Mouse (Mus musculus) stomach, embryonic 14.5 days (tissue): ENCODE measurements around the gene Rnf166. TPM values are rescaled to one million over a fixed set of nuclear protein-coding genes. Genes with fewer than 3 reads are reported as not detected.

Experiments
- ATAC-seq: fragments of 200-750 bp; cut with Nextera tagmentation; 2 replicates; pipeline ENCODE4 v1.8.0; 2017; ENCODE audit warnings: low read depth, moderate TSS enrichment; ENCODE audit not compliant: insufficient number of reproducible peaks, insufficient read depth, low FRiP score
- H3K27ac ChIP-seq: fragments of 300-500 bp; sonication (generic); 2 replicates; pipeline ENCODE4 v1.5.1; 2014; ENCODE audit warnings: mild to moderate bottlenecking, low read length, moderate library complexity, mixed read lengths
- H3K27me3 ChIP-seq: fragments of 300-500 bp; sonication (generic); 2 replicates; pipeline ENCODE4 v1.6.1; 2014; ENCODE audit warnings: low read length, control low read depth, mixed read lengths; ENCODE audit not compliant: control insufficient read depth, insufficient read depth
- H3K36me3 ChIP-seq: fragments of 300-500 bp; sonication (generic); 2 replicates; pipeline ENCODE4 v1.6.1; 2014; ENCODE audit warnings: mild to moderate bottlenecking, control low read depth, low read length, moderate library complexity, mixed read lengths; ENCODE audit not compliant: control insufficient read depth, insufficient read depth
- H3K4me1 ChIP-seq: fragments of 300-500 bp; sonication (generic); 2 replicates; pipeline ENCODE4 v1.6.1; 2014; ENCODE audit warnings: low read length, control low read depth, mixed read lengths; ENCODE audit not compliant: control insufficient read depth, insufficient read depth
- H3K4me2 ChIP-seq: fragments of 300-500 bp; sonication (generic); replicated peaks from 2 replicates; pipeline ENCODE4 v1.6.1; 2014; ENCODE audit warnings: low read depth, low read length, control low read depth
- H3K4me3 ChIP-seq: fragments of 300-500 bp; sonication (generic); 2 replicates; pipeline ENCODE4 v1.5.1; 2014; ENCODE audit warnings: low read depth, low read length, control low read depth
- H3K9ac ChIP-seq: fragments of 300-500 bp; sonication (generic); replicated peaks from 2 replicates; pipeline ENCODE4 v1.6.1; 2014; ENCODE audit warnings: low read depth, mild to moderate bottlenecking, control low read depth, low read length, moderate library complexity, mixed read lengths
- H3K9me3 ChIP-seq: fragments of 300-500 bp; sonication (generic); 2 replicates; pipeline ENCODE4 v1.6.1; 2016; ENCODE audit warnings: low read depth, low read length, control low read depth; ENCODE audit not compliant: control insufficient read depth
- WGBS: fragments of 180-500 bp; shearing (Covaris S2); extraction: QIAGEN DNeasy Blood & Tissue Kit; methylation state at CpG from one replicate; pipeline ENCODE4 v1.1.7; 2014; 5-methylcytosine and 5-hydroxymethylcytosine counted together
- polyA plus RNA-seq: library from polyadenylated mRNA; unstranded; fragments of >200 nt; fragmentation: Nextera tagmentation; extraction: Ambion mirVana; gene quantifications from 2 replicates; pipeline ENCODE4 v1.2.1, GENCODE M21; 2014

Rnf166 gene
- polyA plus RNA-seq, 1 experiment from 2014 or later = 31.5 TPM

- H3K9ac ChIP-seq = no peak overlapping the region
- no peak overlapping the region for H3K27ac ChIP-seq
- H3K4me2 ChIP-seq = no peak overlapping the region
- no peaks in the 10 kb centered on the region for H3K4me1 ChIP-seq
- peaks cover 71% of the 10 kb centered on the region for H3K36me3 ChIP-seq
- ATAC-seq = no peak
- H3K4me3 ChIP-seq = no peak overlapping the region
- H3K27me3 ChIP-seq = no peaks in the 10 kb centered on the region
- WGBS = 93% methylated on average over 7 of the region's 7 CpGs
- H3K9me3 ChIP-seq = no peaks in the 10 kb centered on the region
These were observed 8.0 kb upstream of the Rnf166 start for GRCm38 (mm10) chr8:122483877-122484276.

- H3K4me2 ChIP-seq = no peak overlapping the region
- H3K9ac ChIP-seq = no peak overlapping the region
- no peaks in the 10 kb centered on the region for H3K27me3 ChIP-seq
- H3K4me1 ChIP-seq = no peaks in the 10 kb centered on the region
- no peaks in the 10 kb centered on the region for H3K9me3 ChIP-seq
- peaks cover 72% of the 10 kb centered on the region for H3K36me3 ChIP-seq
- ATAC-seq = no peak
- 93% methylated on average over 8 of the region's 8 CpGs for WGBS
- no peak overlapping the region for H3K27ac ChIP-seq
- H3K4me3 ChIP-seq = no peak overlapping the region
These were observed 6.6 kb upstream of the Rnf166 start for GRCm38 (mm10) chr8:122482448-122482847.

GRCm38 (mm10) chr8:122474951-122475560 is 808 bp downstream of the Rnf166 start:
- Histone ChIP-seq H3K4me3 (peak overlapping the region; percentile 59), H3K27ac (peak overlapping the region; percentile 8; the same call in 1 of the 2 replicates), H3K9me3 (no peaks in the 10 kb centered on the region), H3K27me3 (no peaks in the 10 kb centered on the region), H3K36me3 (peaks cover 19% of the 10 kb centered on the region), H3K4me1 (peaks cover 9% of the 10 kb centered on the region), H3K9ac (peak overlapping the region; percentile 58), H3K4me2 (peak overlapping the region; percentile 83)
- WGBS = 8% methylated on average over 16 of the region's 16 CpGs
- no peak for ATAC-seq

- Histone ChIP-seq H3K9ac (no peak overlapping the region), H3K27me3 (no peaks in the 10 kb centered on the region), H3K4me2 (no peak overlapping the region), H3K4me1 (peaks cover 9% of the 10 kb centered on the region), H3K4me3 (no peak overlapping the region), H3K27ac (no peak overlapping the region), H3K36me3 (peaks cover 13% of the 10 kb centered on the region), H3K9me3 (no peaks in the 10 kb centered on the region)
- ATAC-seq = no peak
- 90% methylated on average over 8 of the region's 8 CpGs for WGBS
These were observed 1.9 kb downstream of the Rnf166 start for GRCm38 (mm10) chr8:122473911-122474421.

GRCm38 (mm10) chr8:122470691-122471090 is 5.2 kb downstream of the Rnf166 start:
- Histone ChIP-seq H3K9ac (no peak overlapping the region), H3K36me3 (peaks cover 36% of the 10 kb centered on the region), H3K27me3 (no peaks in the 10 kb centered on the region), H3K4me1 (peaks cover 3% of the 10 kb centered on the region; the same call in 1 of the 2 replicates), H3K4me2 (no peak overlapping the region), H3K9me3 (no peaks in the 10 kb centered on the region), H3K27ac (no peak overlapping the region), H3K4me3 (no peak overlapping the region)
- WGBS = 87% methylated on average over 5 of the region's 5 CpGs
- no peak for ATAC-seq

GRCm38 (mm10) chr8:122469965-122470364 is 5.9 kb downstream of the Rnf166 start:
- Histone ChIP-seq H3K36me3 (peaks cover 39% of the 10 kb centered on the region), H3K27ac (no peak overlapping the region), H3K9ac (no peak overlapping the region), H3K9me3 (no peaks in the 10 kb centered on the region), H3K4me2 (no peak overlapping the region), H3K4me1 (peaks cover 3% of the 10 kb centered on the region; the same call in 1 of the 2 replicates), H3K4me3 (no peak overlapping the region), H3K27me3 (no peaks in the 10 kb centered on the region)
- no peak for ATAC-seq
- WGBS = 82% methylated on average over 10 of the region's 10 CpGs

- Histone ChIP-seq H3K27ac (no peak overlapping the region), H3K4me2 (no peak overlapping the region), H3K27me3 (no peaks in the 10 kb centered on the region), H3K36me3 (peaks cover 39% of the 10 kb centered on the region), H3K9me3 (no peaks in the 10 kb centered on the region), H3K9ac (no peak overlapping the region), H3K4me3 (no peak overlapping the region), H3K4me1 (no peaks in the 10 kb centered on the region)
- ATAC-seq = no peak
- 80% methylated on average over 6 of the region's 6 CpGs for WGBS
These were observed 6.5 kb downstream of the Rnf166 start for GRCm38 (mm10) chr8:122469407-122469806.

- ATAC-seq = no peak
- peaks cover 34% of the 10 kb centered on the region for H3K36me3 ChIP-seq
- WGBS = 89% methylated on average over 13 of the region's 13 CpGs
- H3K4me3 ChIP-seq = no peak overlapping the region
- no peaks in the 10 kb centered on the region for H3K27me3 ChIP-seq
- no peak overlapping the region for H3K9ac ChIP-seq
- no peaks in the 10 kb centered on the region for H3K4me1 ChIP-seq
- no peak overlapping the region for H3K27ac ChIP-seq
- no peaks in the 10 kb centered on the region for H3K9me3 ChIP-seq
- H3K4me2 ChIP-seq = no peak overlapping the region
These were observed 8.0 kb downstream of the Rnf166 start for GRCm38 (mm10) chr8:122467816-122468215.

GRCm38 (mm10) chr8:122464985-122465384 is 10.9 kb downstream of the Rnf166 start:
- H3K27ac ChIP-seq = no peak overlapping the region
- peaks cover 10% of the 10 kb centered on the region; the same call in 1 of the 2 replicates for H3K4me1 ChIP-seq
- WGBS = 67% methylated on average over 7 of the region's 7 CpGs
- no peaks in the 10 kb centered on the region for H3K9me3 ChIP-seq
- H3K4me2 ChIP-seq = no peak overlapping the region
- no peak overlapping the region for H3K9ac ChIP-seq
- no peak for ATAC-seq
- H3K4me3 ChIP-seq = no peak overlapping the region
- peaks cover 28% of the 10 kb centered on the region for H3K36me3 ChIP-seq
- peaks cover 10% of the 10 kb centered on the region for H3K27me3 ChIP-seq
